Mouse (Mus musculus): ENCODE results near the gene Sptb. TPM values are rescaled to one million over a fixed set of nuclear protein-coding genes. Genes with fewer than 3 reads are reported as not detected.

Sptb gene
- polyA plus RNA-seq, 1 experiment, result 0.42 TPM

DNA sequence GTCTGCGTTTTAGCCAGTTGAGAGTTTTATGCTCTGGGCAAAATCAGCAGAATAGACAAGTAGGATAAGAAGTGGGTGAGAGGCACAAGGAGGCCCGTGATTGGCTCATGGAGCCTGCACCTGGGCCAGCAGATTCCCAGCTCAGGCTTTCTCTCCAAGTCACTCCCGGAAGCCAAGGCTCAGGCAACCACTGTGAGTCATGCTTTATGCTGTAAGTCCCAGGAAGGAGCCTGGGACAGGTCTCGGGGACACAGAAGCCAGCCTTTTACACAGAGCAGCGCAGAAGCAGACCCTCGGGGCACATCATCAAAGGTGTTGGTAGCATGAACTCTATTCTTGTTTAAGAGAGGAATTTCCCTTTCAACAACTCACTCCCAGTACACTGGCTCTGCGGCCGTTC lies 69.7 kb downstream of the Sptb start:
- TF ChIP-seq SRF (IDR thresholded peaks at IDR 0.05; ENCODE audit: control insufficient read depth, insufficient read length, low read depth) (no peak), MYOG (IDR thresholded peaks at IDR 0.05; ENCODE audit: control insufficient read depth in 1 of 3, insufficient read depth in 1 of 3, insufficient read length in 2 of 3, low read depth in 2 of 3) (no peak), MAX (IDR thresholded peaks at IDR 0.05; ENCODE audit: low read depth) (no peak), E2F4 (IDR thresholded peaks at IDR 0.05; ENCODE audit: insufficient read depth) (no peak), MYOD1 (IDR thresholded peaks at IDR 0.05; ENCODE audit: control insufficient read depth in 1 of 3, insufficient read length in 2 of 3, low read depth in 2 of 3) (no peak), REST (IDR thresholded peaks at IDR 0.05; ENCODE audit: insufficient read depth, insufficient read length) (no peak), CEBPB (IDR thresholded peaks at IDR 0.05; ENCODE audit: insufficient read depth, poor library complexity, severe bottlenecking) (no peak), USF1 (IDR thresholded peaks at IDR 0.05; ENCODE audit: low read depth) (no peak), TCF3 (IDR thresholded peaks at IDR 0.05; ENCODE audit: insufficient read length, low read depth) (no peak)
- no peak overlapping the region for H3K4me2 ChIP-seq (ENCODE audit: low read depth)
- H3K27me3 ChIP-seq (ENCODE audit: control insufficient read depth, insufficient read depth, insufficient read length), result peaks cover 14% of the 10 kb centered on the region
- no peak overlapping the region for H3K4me3 ChIP-seq
- H3K36me3 ChIP-seq (ENCODE audit: control insufficient read depth, insufficient read depth), result no peaks in the 10 kb centered on the region
- no peaks in the 10 kb centered on the region for H3K79me2 ChIP-seq (ENCODE audit: control insufficient read depth, insufficient read depth)
- H3ac ChIP-seq (ENCODE audit: control insufficient read depth, insufficient read length), result no peak overlapping the region

DNA sequence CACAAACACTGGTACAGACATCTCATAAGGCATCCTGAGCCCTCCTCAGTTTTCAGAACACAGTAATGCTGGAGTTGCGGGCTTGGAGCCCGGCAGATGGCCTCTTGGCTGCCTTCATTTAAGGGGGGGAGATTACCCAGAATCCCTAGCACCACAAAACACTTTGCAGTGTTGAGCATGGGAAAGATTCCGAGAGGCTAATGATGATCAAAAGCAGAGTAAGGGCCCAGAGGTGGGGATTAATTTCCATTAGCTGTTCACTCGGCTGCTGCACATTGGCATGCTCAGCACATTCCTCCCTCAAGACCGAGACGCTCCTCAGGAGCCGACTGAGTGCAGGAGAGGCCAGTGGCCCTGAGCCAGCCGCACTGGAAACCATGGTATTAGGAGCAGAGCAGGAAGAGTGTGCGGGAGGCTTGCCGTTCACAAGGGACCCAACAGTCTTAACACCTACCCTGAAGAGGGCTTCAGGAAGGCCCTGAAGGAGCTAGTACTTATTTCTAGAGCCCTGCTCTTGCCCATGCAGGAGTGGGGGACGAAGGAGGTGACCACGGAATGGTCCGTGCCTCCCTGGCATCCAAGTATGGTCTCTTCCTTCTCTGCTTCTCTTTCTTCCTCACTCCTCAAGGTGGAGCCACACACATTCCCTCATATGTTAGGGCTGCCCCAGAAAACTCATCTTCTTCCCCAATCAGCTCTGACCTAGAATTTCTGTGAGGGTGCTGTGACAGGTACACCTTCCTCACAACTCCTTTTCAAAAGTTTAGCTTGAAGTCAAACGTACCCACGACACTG lies 75.3 kb downstream of the Sptb start:
- Histone ChIP-seq H3K36me3 (ENCODE audit: control insufficient read depth, insufficient read depth) (no peaks in the 10 kb centered on the region), H3K79me2 (ENCODE audit: control insufficient read depth, insufficient read depth) (no peaks in the 10 kb centered on the region), H3K4me3 (no peak overlapping the region), H3K4me2 (ENCODE audit: low read depth) (no peak overlapping the region), H3ac (ENCODE audit: control insufficient read depth, insufficient read length) (no peak overlapping the region), H3K27me3 (ENCODE audit: control insufficient read depth, insufficient read depth, insufficient read length) (peaks cover 45% of the 10 kb centered on the region)
- TF ChIP-seq MAX (IDR thresholded peaks at IDR 0.05; ENCODE audit: low read depth) (no peak), MYOD1 (IDR thresholded peaks at IDR 0.05; ENCODE audit: control insufficient read depth in 1 of 3, insufficient read length in 2 of 3, low read depth in 2 of 3) (no peak), POLR2AphosphoS2 (IDR thresholded peaks at IDR 0.05; ENCODE audit: insufficient read length, low read depth) (no peak), TCF12 (IDR thresholded peaks at IDR 0.05; ENCODE audit: insufficient read depth, poor library complexity, severe bottlenecking) (no peak), MYOG (IDR thresholded peaks at IDR 0.05; ENCODE audit: control insufficient read depth in 1 of 3, insufficient read depth in 1 of 3, insufficient read length in 2 of 3, low read depth in 2 of 3) (no peak), E2F4 (IDR thresholded peaks at IDR 0.05; ENCODE audit: insufficient read depth) (no peak), TCF3 (IDR thresholded peaks at IDR 0.05; ENCODE audit: insufficient read length, low read depth) (no peak), SRF (IDR thresholded peaks at IDR 0.05; ENCODE audit: control insufficient read depth, insufficient read length, low read depth) (no peak), POLR2A (IDR thresholded peaks at IDR 0.05; ENCODE audit: insufficient read length, low read depth) (no peak), USF1 (IDR thresholded peaks at IDR 0.05; ENCODE audit: low read depth) (no peak)

DNA sequence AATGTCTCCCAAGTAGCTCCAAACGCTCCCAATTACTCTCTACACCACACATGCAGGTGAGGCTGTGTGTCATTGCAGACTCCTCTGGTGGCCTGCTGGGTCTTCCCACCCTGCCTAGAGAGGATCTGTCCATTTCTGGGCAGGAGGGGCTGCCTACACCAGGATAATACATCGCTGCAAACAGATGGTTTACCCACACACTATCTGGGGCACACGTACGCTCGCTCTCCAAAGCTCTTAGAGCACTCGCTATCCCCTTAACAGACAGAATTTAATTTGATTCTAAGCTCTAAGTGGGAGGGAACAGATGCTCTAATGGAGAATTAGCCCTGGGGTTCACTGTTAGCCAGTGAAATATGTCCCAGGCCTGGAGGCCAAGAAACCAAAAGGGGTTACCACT lies 87.0 kb downstream of the Sptb start:
- TF ChIP-seq MYOG (IDR thresholded peaks at IDR 0.05; ENCODE audit: control insufficient read depth in 1 of 3, insufficient read depth in 1 of 3, insufficient read length in 2 of 3, low read depth in 2 of 3) (no peak), POLR2A (IDR thresholded peaks at IDR 0.05; ENCODE audit: insufficient read length, low read depth) (no peak), SRF (IDR thresholded peaks at IDR 0.05; ENCODE audit: control insufficient read depth, insufficient read length, low read depth) (no peak), MYOD1 (IDR thresholded peaks at IDR 0.05; ENCODE audit: control insufficient read depth in 1 of 3, insufficient read length in 2 of 3, low read depth in 2 of 3) (no peak), MAX (IDR thresholded peaks at IDR 0.05; ENCODE audit: low read depth) (no peak), USF1 (IDR thresholded peaks at IDR 0.05; ENCODE audit: low read depth) (no peak), TCF3 (IDR thresholded peaks at IDR 0.05; ENCODE audit: insufficient read length, low read depth) (no peak), POLR2AphosphoS2 (IDR thresholded peaks at IDR 0.05; ENCODE audit: insufficient read length, low read depth) (no peak), E2F4 (IDR thresholded peaks at IDR 0.05; ENCODE audit: insufficient read depth) (no peak), CEBPB (IDR thresholded peaks at IDR 0.05; ENCODE audit: insufficient read depth, poor library complexity, severe bottlenecking) (no peak), REST (IDR thresholded peaks at IDR 0.05; ENCODE audit: insufficient read depth, insufficient read length) (no peak), TCF12 (IDR thresholded peaks at IDR 0.05; ENCODE audit: insufficient read depth, poor library complexity, severe bottlenecking) (no peak)
- Histone ChIP-seq H3K36me3 (ENCODE audit: control insufficient read depth, insufficient read depth) (no peaks in the 10 kb centered on the region), H3K27me3 (ENCODE audit: control insufficient read depth, insufficient read depth, insufficient read length) (peaks cover 58% of the 10 kb centered on the region), H3K4me2 (ENCODE audit: low read depth) (no peak overlapping the region), H3K4me3 (no peak overlapping the region), H3K79me2 (ENCODE audit: control insufficient read depth, insufficient read depth) (no peaks in the 10 kb centered on the region), H3ac (ENCODE audit: control insufficient read depth, insufficient read length) (no peak overlapping the region)

DNA sequence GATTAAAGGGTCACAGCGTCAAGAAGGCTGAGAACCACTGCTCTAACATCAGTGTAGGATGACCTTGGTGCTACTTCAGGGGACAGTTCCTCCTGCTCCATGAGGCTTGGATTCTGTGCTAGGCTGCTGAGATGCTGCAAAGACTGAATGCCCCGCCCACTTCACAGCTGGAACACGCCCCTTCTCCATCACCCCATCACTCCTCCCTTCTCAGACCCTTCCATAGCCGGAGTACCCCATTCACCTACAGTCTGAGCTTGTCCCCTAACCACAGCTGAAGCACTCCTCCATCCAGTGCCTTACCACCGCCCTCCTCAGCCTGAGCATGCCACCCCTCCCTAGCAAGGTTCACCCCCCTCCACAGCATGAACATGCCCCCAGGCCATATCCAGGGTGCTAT lies 90.5 kb downstream of the Sptb start:
- no peaks in the 10 kb centered on the region for H3K36me3 ChIP-seq (ENCODE audit: control insufficient read depth, insufficient read depth)
- no peak overlapping the region for H3K4me2 ChIP-seq (ENCODE audit: low read depth)
- H3ac ChIP-seq (ENCODE audit: control insufficient read depth, insufficient read length), result no peak overlapping the region
- TF ChIP-seq POLR2AphosphoS2 (IDR thresholded peaks at IDR 0.05; ENCODE audit: insufficient read length, low read depth) (no peak), POLR2A (IDR thresholded peaks at IDR 0.05; ENCODE audit: insufficient read length, low read depth) (no peak), MYOD1 (IDR thresholded peaks at IDR 0.05; ENCODE audit: control insufficient read depth in 1 of 3, insufficient read length in 2 of 3, low read depth in 2 of 3) (no peak), REST (IDR thresholded peaks at IDR 0.05; ENCODE audit: insufficient read depth, insufficient read length) (no peak), TCF12 (IDR thresholded peaks at IDR 0.05; ENCODE audit: insufficient read depth, poor library complexity, severe bottlenecking) (no peak), CEBPB (IDR thresholded peaks at IDR 0.05; ENCODE audit: insufficient read depth, poor library complexity, severe bottlenecking) (no peak), USF1 (IDR thresholded peaks at IDR 0.05; ENCODE audit: low read depth) (no peak), E2F4 (IDR thresholded peaks at IDR 0.05; ENCODE audit: insufficient read depth) (no peak), SRF (IDR thresholded peaks at IDR 0.05; ENCODE audit: control insufficient read depth, insufficient read length, low read depth) (no peak)
- H3K79me2 ChIP-seq (ENCODE audit: control insufficient read depth, insufficient read depth), result no peaks in the 10 kb centered on the region
- H3K27me3 ChIP-seq (ENCODE audit: control insufficient read depth, insufficient read depth, insufficient read length), result peaks cover 44% of the 10 kb centered on the region
- H3K4me3 ChIP-seq, result no peak overlapping the region
